Mouse (Mus musculus): ENCODE data around the gene Btg1. TPM values are rescaled to one million over a fixed set of nuclear protein-coding genes. Genes with fewer than 3 reads are reported as not detected.

Gene Btg1
- polyA plus RNA-seq, 1 experiment: 101 TPM

DNA sequence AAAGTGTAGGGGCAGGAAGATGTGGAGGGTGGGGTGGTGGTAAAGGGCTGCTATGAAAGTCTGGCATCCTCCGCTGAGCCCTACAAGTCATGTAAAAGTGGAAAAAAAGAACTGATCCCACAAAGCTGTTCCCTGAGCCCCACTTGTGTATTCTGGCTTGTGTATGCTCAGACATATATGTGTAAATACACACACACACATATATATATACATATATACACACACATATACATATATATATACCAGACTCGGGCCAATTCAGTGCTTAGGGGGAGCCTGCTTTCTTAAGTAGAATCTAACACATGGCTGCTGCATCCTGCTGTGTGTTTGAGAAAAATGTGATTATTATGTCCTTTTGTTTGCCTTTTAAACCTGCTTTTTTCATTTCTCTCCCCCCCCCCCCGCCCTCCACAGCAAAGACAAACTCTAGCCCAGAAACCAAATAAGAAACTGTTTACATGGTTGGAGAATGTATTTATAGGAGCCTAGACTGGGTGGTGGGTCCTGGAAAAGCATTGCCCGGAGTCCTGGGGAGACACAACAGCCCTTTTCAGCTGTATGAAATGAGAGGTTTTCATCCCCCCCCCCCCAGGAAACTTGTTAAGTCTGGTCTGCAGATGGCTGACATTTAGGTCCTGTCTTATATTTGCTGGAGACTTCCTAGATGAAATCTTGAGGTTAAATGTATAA is 30.5 kb upstream of the Btg1 start:
- TF ChIP-seq POLR2A (IDR thresholded peaks at IDR 0.05; ENCODE audit: insufficient read depth, low read depth, low read length): no peak
- no peak overlapping the region for H3K27ac ChIP-seq (ENCODE audit: insufficient read depth, low read depth, low read length)
- WGBS: 72% methylated on average over 4 of the region's 4 CpGs

DNA sequence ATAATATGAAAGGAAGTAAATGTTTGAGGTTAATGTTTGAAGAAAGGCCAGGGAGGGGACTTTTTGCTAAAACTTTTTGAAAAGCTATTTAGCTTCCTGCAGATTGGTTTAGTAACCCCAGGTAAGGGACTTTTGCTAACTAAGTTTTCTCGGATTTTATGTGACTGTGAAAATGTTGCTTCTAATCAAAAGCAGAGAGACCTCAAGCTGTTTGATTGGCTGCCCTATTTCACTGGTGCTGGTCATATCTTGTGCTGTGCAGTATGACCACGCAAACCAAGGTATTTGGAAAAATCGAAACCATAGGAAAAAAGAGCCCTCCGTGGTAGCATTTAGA is 30.0 kb upstream of the Btg1 start:
- WGBS: 87% methylated on average over 4 of the region's 4 CpGs
- Histone ChIP-seq H3K4me3 (ENCODE audit: insufficient read depth, low read depth, low read length) (no peak overlapping the region), H3K27ac (ENCODE audit: insufficient read depth, low read depth, low read length) (no peak overlapping the region), H3K4me1 (ENCODE audit: control insufficient read depth, insufficient read depth, low read length) (no peaks in the 10 kb centered on the region)
- no peak for TF ChIP-seq CTCF (IDR thresholded peaks at IDR 0.05; ENCODE audit: insufficient read depth, low read depth, low read length)

More for the DNA sequence above, 30.5 kb upstream of the Btg1 start:
- H3K4me1 ChIP-seq (ENCODE audit: control insufficient read depth, insufficient read depth, low read length): no peaks in the 10 kb centered on the region
- no peak overlapping the region for H3K4me3 ChIP-seq (ENCODE audit: insufficient read depth, low read depth, low read length)

DNA sequence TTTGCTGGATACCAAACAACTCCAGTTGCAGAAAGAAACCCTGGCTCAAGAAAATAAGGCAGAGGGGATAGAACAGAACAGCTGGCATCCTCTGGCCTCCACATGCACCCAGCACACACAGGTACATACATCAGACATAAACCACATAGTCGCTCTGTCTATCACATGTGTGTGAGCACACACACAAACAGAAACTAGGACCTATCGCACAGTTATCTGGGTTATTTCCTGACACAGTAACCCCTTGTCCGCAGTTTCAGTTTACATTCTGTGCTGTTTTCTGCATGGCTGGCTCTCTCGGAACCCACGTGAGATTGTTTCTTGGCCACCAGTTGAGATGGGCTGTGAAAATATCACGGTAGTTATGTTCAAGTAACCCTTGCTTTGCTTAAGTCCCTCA is 28.6 kb upstream of the Btg1 start:
- 89% methylated on average over 6 of the region's 6 CpGs for WGBS
- Histone ChIP-seq H3K4me1 (ENCODE audit: control insufficient read depth, insufficient read depth, low read length) (no peaks in the 10 kb centered on the region), H3K27ac (ENCODE audit: insufficient read depth, low read depth, low read length) (no peak overlapping the region), H3K4me3 (ENCODE audit: insufficient read depth, low read depth, low read length) (no peak overlapping the region)
- TF ChIP-seq POLR2A (IDR thresholded peaks at IDR 0.05; ENCODE audit: insufficient read depth, low read depth, low read length) (no peak), CTCF (IDR thresholded peaks at IDR 0.05; ENCODE audit: insufficient read depth, low read depth, low read length) (no peak)

DNA sequence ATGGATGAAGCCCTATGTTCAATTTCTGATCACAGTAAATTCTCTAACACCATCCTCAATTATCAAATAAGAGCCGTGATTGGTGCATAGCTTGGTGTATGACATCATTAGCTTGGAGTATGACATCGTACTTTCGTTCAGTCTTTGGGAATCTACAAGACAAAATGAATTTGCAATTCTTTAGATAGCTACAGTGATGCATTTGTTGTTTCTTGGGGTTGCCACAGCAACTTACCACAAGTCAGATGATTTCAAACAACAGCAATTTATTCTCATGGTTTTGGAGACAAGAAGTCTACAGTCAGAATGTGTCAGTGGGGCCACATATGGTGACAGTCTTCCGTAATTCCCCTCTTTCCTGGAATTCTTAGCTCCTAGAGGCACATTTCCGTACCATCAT is 27.0 kb upstream of the Btg1 start:
- H3K27ac ChIP-seq (ENCODE audit: insufficient read depth, low read depth, low read length): no peak overlapping the region
- 92% methylated on average over 5 of the region's 5 CpGs for WGBS
- H3K4me3 ChIP-seq (ENCODE audit: insufficient read depth, low read depth, low read length): no peak overlapping the region
- H3K4me1 ChIP-seq (ENCODE audit: control insufficient read depth, insufficient read depth, low read length): no peaks in the 10 kb centered on the region
- TF ChIP-seq CTCF (IDR thresholded peaks at IDR 0.05; ENCODE audit: insufficient read depth, low read depth, low read length) (no peak), POLR2A (IDR thresholded peaks at IDR 0.05; ENCODE audit: insufficient read depth, low read depth, low read length) (no peak)

DNA sequence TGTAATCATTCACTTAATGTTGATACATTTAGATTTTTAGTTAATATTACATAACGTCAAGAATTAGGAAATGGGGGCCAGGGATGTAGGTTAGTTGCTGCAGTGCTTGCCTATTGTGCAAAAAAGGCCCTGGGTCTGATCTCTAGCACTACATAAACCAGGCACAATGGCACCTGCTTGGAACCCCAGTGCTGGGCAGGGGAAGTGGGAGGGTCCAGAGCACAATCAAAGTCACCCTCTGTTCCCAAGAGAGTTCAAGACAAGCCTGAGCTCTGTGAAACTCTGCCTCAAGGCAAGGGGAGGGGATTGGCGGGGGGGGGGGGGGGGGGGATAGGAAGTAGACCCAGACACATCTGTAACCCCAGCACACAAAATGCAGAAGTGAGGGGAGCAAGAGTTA is 24.7 kb upstream of the Btg1 start:
- Histone ChIP-seq H3K4me3 (ENCODE audit: insufficient read depth, low read depth, low read length) (no peak overlapping the region), H3K4me1 (ENCODE audit: control insufficient read depth, insufficient read depth, low read length) (no peaks in the 10 kb centered on the region), H3K27ac (ENCODE audit: insufficient read depth, low read depth, low read length) (no peak overlapping the region)
- TF ChIP-seq CTCF (IDR thresholded peaks at IDR 0.05; ENCODE audit: insufficient read depth, low read depth, low read length) (no peak), POLR2A (IDR thresholded peaks at IDR 0.05; ENCODE audit: insufficient read depth, low read depth, low read length) (no peak)
- WGBS: 82% methylated on average over 2 of the region's 2 CpGs

DNA sequence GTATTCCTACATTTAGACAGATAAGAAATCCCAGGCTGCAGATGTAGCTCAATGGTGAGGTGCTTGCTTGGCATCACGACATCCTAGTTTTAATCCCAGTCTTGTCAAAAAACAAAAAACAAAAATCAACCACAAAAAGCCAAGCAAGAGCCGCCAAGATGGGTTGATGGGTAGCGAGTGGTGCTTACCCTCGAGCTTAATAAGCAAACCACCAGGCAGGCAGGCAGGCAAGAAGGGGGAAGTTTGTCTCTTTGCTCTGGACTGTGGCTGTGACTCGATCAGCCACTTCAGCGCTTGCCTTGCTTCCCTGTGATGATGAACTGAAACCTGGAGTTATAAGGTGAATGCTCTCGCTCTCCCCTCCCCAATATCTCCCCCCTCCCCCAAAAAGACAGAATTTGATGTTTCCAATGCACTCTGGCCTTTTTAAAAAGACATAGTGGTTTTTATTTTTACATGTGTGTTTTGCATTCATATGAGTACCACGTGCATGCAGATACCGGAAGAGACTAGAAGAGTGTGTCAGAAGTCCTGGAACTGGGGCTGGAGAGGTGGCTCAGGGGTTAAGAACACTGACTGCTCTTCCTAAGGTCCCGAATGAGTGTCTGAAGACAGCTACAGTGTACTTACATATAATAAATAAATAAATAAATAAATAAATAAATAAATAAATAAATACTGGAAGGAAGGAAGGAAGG is 21.2 kb upstream of the Btg1 start:
- Histone ChIP-seq H3K4me3 (ENCODE audit: insufficient read depth, low read depth, low read length) (no peak overlapping the region), H3K4me1 (ENCODE audit: control insufficient read depth, insufficient read depth, low read length) (no peaks in the 10 kb centered on the region), H3K27ac (ENCODE audit: insufficient read depth, low read depth, low read length) (no peak overlapping the region)
- no peak for TF ChIP-seq POLR2A (IDR thresholded peaks at IDR 0.05; ENCODE audit: insufficient read depth, low read depth, low read length)
- TF ChIP-seq CTCF (IDR thresholded peaks at IDR 0.05; ENCODE audit: insufficient read depth, low read depth, low read length): no peak
- 86% methylated on average over 10 of the region's 10 CpGs for WGBS

DNA sequence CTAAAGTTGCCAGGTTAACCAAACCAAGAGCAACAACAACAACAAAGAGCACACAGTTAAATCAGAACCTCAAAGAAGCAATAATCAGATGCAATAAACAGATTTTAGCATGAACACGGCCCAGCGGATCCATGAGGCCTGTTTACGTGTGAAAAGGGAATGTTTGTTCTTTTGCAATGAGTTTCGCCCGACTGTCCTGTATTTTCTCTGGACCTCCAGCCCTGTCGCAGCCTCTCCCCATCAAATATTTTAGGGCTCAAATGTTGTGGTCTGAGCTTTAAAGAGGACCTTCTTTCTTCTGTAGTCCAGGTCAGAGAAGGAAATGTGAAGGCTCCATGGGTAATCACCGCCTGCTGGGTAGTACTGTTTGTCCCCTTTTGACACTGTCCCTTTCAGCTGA is 20.4 kb upstream of the Btg1 start:
- Histone ChIP-seq H3K4me1 (ENCODE audit: control insufficient read depth, insufficient read depth, low read length) (no peaks in the 10 kb centered on the region), H3K4me3 (ENCODE audit: insufficient read depth, low read depth, low read length) (no peak overlapping the region), H3K27ac (ENCODE audit: insufficient read depth, low read depth, low read length) (no peak overlapping the region)
- no peak for TF ChIP-seq POLR2A (IDR thresholded peaks at IDR 0.05; ENCODE audit: insufficient read depth, low read depth, low read length)
- 91% methylated on average over 7 of the region's 7 CpGs for WGBS

DNA sequence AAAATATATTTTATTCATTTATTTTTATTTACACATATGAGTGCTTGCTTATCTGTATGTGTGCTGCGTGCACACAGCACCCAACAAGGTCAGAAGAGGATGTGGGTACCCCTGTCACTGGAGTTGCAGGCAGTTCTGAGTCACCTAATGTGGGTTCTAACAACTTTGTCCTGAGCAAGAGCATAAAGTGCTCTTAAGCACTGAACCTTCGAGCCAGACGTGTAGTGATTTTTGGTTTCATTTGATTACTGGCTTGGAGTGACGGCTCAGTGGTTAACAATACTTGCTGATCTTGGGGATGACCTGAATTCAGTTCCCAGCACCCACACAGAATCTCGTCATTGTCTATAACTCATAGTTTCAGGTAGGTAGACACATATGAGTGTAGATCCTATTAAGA is 17.2 kb upstream of the Btg1 start:
- WGBS: 91% methylated on average over 5 of the region's 5 CpGs
- H3K27ac ChIP-seq (ENCODE audit: insufficient read depth, low read depth, low read length): no peak overlapping the region
- no peak overlapping the region for H3K4me3 ChIP-seq (ENCODE audit: insufficient read depth, low read depth, low read length)
- no peak for TF ChIP-seq POLR2A (IDR thresholded peaks at IDR 0.05; ENCODE audit: insufficient read depth, low read depth, low read length)
- no peak for TF ChIP-seq CTCF (IDR thresholded peaks at IDR 0.05; ENCODE audit: insufficient read depth, low read depth, low read length)
- H3K4me1 ChIP-seq (ENCODE audit: control insufficient read depth, insufficient read depth, low read length): no peaks in the 10 kb centered on the region

DNA sequence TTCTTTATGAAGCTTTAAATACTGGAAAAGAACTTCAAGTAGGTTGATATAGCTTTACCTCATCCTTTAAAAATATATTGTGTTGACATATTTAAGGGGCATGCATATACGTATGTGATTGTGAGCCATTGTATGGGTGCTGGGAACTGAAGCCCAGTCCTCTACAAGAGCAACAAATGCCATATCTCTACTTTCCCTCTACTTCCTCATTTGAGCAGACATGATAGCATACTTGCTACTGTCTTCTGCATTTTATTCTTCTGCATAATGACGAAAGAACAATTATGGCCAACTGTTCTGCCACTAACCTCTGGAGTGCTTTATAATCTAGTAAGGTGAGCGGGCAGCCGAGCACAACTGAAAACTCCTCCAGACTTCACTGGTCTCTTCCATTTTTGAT is 15.1 kb upstream of the Btg1 start:
- H3K4me3 ChIP-seq (ENCODE audit: insufficient read depth, low read depth, low read length): no peak overlapping the region
- 97% methylated on average over 4 of the region's 4 CpGs for WGBS
- no peak for TF ChIP-seq POLR2A (IDR thresholded peaks at IDR 0.05; ENCODE audit: insufficient read depth, low read depth, low read length)
- no peak for TF ChIP-seq CTCF (IDR thresholded peaks at IDR 0.05; ENCODE audit: insufficient read depth, low read depth, low read length)
- no peaks in the 10 kb centered on the region for H3K4me1 ChIP-seq (ENCODE audit: control insufficient read depth, insufficient read depth, low read length)
- no peak overlapping the region for H3K27ac ChIP-seq (ENCODE audit: insufficient read depth, low read depth, low read length)

DNA sequence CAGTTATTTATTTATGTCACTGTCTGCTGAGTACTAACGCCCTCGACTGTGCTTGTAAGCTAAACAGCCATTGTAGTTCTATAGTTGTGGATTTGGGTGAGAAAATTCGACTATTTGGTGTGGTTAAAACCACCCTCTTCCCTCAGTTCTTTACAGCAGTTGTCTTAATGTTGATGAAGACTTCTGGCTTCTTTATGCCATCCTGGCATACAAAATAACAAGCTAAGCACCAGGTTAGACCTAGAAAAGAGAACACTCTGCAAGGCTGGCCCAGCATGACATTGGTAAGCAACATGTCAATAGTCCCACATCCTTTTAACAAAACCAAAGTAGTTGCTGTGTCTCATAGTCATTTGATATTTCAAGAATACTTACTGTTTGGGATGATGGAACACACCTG is 14.5 kb upstream of the Btg1 start:
- Histone ChIP-seq H3K27ac (ENCODE audit: insufficient read depth, low read depth, low read length) (no peak overlapping the region), H3K4me1 (ENCODE audit: control insufficient read depth, insufficient read depth, low read length) (no peaks in the 10 kb centered on the region), H3K4me3 (ENCODE audit: insufficient read depth, low read depth, low read length) (no peak overlapping the region)
- TF ChIP-seq POLR2A (IDR thresholded peaks at IDR 0.05; ENCODE audit: insufficient read depth, low read depth, low read length): no peak
- no peak for TF ChIP-seq CTCF (IDR thresholded peaks at IDR 0.05; ENCODE audit: insufficient read depth, low read depth, low read length)
- WGBS: 75% methylated on average over 3 of the region's 3 CpGs
